Mouse (Mus musculus) adipocyte (in vitro differentiated cells): Measurements from ENCODE around the gene Fsip1.
A peak's percentile ranks its signal among the peaks of the same experiment; 100 is the strongest.
"Not testable (repeated sequence)": the region's sequence is repeated elsewhere in the genome, so short reads cannot be mapped to it uniquely, and the experiment has no call there.

Experiments used
- DNase-seq: peaks from one replicate; pipeline ENCODE4 v3.0.0-alpha.2; 2016; ENCODE audit warnings: low spot score

The Fsip1 gene

DNA sequence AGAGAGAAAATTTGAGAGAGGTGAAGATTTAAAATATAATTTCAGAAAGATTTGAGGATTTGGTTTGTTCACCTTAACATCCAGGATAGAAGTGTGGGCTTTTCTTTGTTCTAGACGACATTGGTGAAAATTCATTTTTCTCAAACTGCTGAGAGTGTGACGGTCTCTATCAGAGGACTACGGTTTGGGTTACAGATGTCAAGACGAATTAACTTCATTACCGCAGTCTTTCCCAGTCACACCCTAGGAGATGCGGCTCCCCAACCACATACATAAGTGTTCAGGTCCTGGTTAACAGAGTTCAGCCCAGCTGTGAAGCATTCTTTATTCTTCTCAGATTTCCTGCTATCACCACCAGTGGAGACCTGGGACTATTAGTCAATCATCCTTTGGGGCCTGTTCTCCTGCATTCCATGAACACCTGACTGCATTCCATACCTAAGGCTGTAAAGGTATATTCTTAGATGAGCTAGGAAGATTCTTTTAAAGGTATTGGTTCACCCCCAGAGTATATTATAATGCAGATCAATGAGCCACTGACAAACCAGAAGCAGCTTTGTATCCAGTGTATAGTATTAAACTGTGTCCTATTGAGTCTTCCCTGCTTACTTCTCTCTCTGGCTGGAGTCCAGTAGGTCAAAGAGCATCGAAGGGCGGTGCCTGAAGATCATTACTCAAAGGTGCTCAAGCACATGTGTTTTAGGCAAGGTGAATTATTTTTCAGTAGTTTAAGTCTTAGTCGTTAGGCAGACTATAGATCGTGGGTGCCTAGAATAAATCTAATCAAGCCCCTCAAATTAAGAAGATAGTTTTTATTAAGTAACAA, 82.0 kb downstream of the Fsip1 start:
- no peak for DNase-seq

- DNase-seq: no peak
Observed at GRCm38 (mm10) chr2:118168225-118168624, 88.5 kb downstream of the Fsip1 start.

DNA sequence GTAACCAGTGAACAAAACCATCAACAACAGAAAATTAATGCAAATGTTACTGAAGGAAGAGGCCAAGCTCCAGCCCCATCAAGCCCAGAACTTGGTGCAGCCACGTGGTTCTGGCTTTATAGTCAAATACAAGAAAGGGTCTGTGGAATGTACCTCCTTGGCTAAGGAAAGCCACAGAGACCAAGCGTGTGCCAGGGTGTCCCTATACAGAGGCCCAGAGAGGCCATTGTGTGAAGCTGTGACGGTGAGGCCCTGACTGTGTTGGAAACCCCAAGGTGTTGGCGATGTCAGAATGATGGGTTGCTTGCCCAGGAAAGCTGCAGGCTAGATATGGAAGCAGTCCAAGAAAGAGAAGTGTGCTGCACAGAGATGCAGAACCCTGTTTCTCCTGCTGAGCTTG, 89.0 kb downstream of the Fsip1 start:
- DNase-seq: no peak

DNA sequence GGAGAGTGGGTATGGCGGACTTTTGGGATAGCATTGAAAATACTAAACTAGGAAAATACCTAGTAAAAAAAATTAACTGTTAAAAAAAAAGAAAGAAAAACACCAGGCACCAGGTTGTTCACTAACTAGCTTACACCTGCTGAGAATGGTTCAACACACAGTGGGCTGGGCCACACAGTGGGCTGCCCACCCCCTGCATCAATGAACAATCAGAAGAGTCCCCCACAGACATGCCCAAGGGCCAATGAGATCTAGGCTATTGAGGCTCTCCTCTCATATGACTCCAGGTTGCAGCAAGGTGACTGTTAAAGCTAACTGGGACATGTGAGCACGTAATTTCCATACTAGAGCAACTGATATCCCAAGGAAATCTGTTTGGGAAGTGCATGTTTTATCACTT, 91.1 kb downstream of the Fsip1 start:
- DNase-seq: no peak

DNA sequence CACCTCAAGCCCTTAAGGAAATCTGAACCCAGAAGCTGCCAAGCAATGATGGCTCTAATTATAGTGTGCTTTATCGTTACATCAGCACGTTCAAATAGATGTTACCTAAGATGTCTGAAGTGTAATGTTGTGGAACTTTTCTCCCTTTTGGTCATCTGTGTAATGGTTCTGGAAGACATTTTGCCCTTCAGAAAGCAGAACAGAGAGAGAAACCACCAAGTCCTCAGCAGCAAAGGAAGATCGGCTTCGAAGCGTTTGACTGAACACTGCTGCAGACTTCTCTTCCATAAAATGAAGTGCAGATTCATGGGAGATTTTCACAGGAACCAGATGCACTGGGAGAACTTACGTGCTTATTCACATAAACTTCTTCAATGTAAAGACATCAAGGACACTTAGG, 92.6 kb downstream of the Fsip1 start:
- DNase-seq: no peak

- DNase-seq: no peak
Observed at GRCm38 (mm10) chr2:118162486-118162885, 94.3 kb downstream of the Fsip1 start.

- DNase-seq: no peak
Observed at GRCm38 (mm10) chr2:118160991-118161390, 95.8 kb downstream of the Fsip1 start.

- no peak for DNase-seq
Observed at GRCm38 (mm10) chr2:118160547-118160946, 96.2 kb downstream of the Fsip1 start.

DNA sequence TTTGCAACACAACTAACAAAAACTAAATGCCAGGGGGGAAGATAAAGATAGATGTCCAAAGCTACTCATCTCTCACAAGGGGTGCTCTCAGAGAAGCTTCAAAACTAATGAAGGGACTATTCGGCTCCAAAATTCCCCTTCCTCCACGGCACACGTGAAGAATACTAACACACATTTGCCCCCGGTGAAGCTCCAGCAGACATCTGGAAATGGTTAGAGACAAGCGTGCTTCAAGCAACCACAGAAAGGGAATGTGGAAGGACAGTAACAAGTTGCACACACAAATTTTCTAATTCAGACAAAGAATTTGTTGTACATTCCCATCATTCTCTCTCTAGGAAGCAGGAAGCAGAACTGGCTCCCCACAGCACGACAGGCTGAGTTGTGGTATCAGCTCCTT, 97.6 kb downstream of the Fsip1 start:
- DNase-seq: no peak

GRCm38 (mm10) chr2:118158095-118158494, 98.7 kb downstream of the Fsip1 start:
- no peak for DNase-seq

DNA sequence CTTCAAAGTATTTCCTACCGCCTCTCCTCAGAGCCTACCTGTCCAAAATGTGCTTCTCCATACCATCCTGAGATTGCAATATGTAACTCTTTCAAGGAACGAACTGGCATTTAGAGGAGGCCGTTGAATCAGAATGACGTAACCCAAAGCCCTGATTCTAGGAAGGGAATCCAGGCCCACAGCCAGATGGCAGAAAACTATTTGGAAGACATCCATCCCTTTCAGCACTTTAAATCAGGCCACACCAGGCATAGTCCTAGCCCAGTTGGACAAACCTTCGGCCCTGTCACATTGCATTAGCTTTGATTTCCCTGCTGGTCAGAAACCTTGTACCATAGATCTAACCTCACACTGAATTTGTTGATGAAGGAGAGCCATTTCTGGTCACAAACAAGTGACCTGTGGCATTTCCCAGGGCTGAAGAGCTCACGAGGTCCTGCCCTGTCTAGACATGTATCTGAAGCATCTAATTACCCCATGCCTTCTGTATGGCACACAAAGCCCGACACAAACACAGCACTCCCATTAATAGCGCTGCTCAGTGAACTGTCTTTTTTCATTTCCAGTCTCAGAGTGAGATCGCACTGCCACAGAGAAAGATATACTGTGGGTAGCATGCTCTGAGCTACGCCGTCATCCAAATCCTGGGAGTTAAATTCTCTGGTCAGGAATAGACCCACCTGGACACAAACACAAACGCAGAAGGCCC, 106.8 kb downstream of the Fsip1 start:
- peak; percentile 98 for DNase-seq

DNA sequence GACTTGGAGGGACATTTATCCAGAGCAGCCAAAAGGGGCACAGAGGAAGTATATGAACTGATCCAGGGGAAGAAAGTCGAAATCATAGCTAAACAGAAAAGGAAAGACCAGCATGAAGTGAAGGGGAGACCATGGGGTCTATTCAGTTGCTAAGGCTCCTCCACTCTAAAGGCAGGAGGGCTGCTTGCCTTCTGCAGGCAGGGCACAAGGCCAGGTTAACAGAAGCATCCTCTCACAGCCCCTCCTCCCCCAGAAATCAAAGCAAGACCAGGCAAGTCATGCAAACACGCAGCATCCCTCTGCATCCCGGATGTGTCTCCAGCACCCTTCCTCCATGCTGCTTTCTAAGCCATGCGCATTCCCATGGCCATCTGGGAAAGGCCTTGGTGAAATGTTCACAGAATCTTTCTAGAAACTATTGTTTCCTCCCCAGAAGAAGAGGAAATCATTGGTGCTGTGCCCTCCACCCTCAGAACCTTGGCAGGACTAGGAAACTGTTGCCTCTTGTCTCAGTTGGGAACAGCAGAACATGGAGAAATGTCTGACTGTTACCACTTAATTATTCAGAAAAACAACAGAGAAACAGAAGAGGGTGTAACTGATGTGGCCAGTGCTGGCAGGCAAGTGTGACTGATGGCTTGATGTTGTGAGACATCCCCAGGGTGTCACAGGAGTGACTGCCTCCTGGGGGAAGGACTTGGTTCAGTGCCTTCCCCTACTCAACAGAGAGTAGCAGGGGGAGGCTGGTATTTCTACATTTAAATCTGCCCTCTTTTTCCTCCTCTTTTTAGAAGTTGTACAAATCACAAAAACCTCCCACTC, 108.2 kb downstream of the Fsip1 start:
- DNase-seq: no peak

GRCm38 (mm10) chr2:118147749-118148148, 109.0 kb downstream of the Fsip1 start:
- not testable (repeated sequence) for DNase-seq

DNA sequence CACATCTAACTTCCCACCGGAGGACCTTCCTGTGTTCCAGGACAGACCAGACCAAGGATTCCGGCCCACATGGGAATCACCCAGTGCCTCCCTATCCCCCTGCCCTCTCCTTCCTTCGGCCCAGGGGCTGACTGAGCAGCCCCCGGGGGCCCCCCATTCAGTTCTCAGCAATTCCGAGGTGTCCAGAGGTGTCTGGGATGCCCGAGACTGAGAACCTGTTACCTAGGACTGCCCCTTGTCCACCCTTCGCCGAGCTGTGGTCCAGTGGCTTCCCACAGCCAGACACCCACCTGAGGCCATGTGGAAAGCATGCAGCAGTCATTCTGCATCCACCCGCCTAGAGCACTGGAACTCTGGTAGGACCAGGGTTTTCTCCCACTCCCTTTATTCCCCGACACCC, 115.1 kb downstream of the Fsip1 start:
- no peak for DNase-seq

GRCm38 (mm10) chr2:118139261-118139660, 117.5 kb downstream of the Fsip1 start:
- DNase-seq: no peak

DNA sequence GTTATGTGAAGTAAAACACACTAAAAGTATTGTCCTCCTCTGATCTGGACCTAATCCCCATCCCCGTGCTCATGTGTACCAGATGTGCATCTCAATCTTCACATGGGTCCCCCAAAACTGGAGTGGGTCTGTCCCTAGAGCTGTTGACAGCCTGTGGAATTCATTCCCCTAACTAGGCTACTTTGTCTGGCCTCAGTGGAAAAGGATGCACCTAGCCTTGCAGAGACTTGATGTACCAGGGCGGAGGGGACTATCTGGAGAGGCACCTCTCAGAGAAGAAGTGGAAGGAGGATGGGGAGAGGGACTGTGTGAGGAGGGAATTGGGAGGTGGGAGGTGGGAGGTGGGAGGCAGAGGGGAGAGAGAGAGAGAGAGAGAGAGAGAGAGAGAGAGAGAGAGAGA, 119.0 kb downstream of the Fsip1 start:
- DNase-seq: no peak

GRCm38 (mm10) chr2:118137071-118137470, 119.7 kb downstream of the Fsip1 start:
- DNase-seq: no peak

DNA sequence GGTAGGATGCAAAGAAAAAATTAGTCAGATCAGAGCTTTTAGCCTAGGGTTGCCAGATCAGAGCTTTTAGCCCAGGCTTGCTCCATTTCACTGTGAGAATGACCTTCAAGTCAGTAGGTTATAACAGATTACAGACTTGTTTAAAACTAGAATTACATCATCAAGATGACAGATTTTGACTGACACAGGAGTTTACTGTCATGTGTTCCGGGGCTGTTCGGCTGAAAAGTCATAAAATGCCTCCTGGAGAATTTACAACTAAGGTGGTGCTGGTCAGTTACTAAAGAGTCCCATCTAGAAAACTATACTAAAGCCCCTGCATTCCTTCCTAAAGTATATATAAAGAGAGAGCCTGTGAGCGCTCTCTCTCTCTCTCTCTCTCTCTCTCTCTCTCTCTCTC, 128.5 kb downstream of the Fsip1 start:
- DNase-seq: no peak

DNA sequence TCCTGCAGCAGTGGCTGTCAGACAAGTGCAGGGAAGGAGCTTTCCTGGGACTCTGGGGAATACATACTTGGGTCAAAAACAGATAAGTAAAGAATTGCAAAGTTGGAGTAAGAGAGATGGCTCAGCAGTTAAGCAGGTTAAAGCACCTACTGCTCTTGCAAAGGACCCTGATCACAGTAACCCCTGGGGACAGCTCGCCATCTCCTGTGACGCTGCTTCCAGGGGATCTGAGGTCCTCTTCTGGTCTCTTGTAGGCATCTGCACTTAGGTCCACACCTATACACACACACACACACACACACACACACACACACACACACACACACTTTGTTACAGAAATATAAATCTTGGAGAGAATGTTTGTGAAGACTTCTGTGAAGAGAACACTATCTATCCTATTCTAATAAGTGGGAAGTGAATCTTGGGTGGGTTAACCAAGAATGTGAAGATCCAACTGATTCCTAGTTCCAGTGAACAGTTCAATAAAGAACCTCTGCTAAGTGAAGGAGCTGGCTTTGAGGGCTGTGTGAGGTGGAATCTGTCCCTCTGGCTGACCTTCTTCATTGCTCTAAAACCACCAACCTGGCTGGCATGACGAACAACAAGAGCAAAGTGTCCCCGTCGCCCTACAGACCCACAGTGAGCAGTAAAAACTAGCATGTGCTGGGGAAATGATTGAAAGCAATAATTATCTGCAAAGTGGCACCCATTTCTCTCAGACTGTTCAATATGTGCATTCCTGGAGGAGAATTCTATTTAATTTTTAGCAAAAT, 129.1 kb downstream of the Fsip1 start:
- DNase-seq: no peak

GRCm38 (mm10) chr2:118125943-118126470, 130.8 kb downstream of the Fsip1 start:
- no peak for DNase-seq

DNA sequence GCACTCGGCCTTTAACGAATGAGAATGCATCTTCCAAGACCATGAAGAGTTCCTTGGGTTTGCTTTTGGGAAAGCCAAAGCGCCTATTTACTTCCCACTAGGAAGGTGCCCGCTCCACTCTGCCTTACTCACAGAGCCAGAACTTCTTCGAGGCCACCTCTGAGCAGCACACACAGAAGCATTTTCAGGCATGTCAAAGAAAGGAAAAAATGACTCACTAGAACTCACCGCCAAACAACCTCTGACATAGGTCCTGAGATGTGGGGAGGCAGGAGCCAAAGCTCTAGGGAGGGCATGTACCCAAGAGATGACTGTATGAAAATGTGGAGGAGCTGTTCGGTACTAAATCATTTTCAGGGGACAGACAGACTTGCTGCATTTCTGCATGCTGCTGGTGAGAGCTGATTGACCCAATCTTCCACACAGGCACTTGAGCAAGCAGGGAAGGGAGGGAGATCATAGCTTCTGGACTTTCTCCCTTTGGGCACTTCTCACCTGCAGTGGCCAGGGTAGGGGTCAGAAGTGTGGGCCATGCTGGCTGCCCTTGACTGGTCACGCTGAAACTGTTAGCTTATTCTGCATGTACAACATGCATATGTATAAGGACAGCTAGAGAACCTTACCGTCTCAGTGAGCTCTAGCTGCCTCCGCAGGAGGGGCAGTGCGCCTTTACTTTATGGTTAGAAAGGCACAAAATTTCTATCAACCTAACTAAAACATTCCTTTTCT, 131.4 kb downstream of the Fsip1 start:
- DNase-seq: peak; percentile 40
